Mouse (Mus musculus): Measurements from ENCODE around the gene Gsta1.
"Not testable (repeated sequence)": the region's sequence is repeated elsewhere in the genome, so short reads cannot be mapped to it uniquely, and the experiment has no call there.

Gsta1 gene

GRCm38 (mm10) chr9:78230461-78230860 lies at the start of gene Gsta1:
Gsta1 (plus strand) TSS chr9:78230656.
- DNase-seq = not testable (repeated sequence)

- DNase-seq = not testable (repeated sequence)
Observed at GRCm38 (mm10) chr9:78182474-78182873, 48.0 kb upstream of the Gsta1 start, which contains the start of gene Gsta4. Gsta4 (plus strand) TSS chr9:78182774.

- no peak for DNase-seq
Observed at GRCm38 (mm10) chr9:78185686-78186085, 44.8 kb upstream of the Gsta1 start.

GRCm38 (mm10) chr9:78188910-78189309 lies 41.5 kb upstream of the Gsta1 start:
- no peak for DNase-seq

- DNase-seq = no peak
Observed at GRCm38 (mm10) chr9:78190651-78191634, 39.5 kb upstream of the Gsta1 start.

GRCm38 (mm10) chr9:78191736-78192135 lies 38.7 kb upstream of the Gsta1 start:
- no peak for DNase-seq

GRCm38 (mm10) chr9:78193902-78194597 lies 36.4 kb upstream of the Gsta1 start:
- peak; percentile 50 for DNase-seq

- DNase-seq = peak; percentile 9
Observed at GRCm38 (mm10) chr9:78195034-78195433, 35.4 kb upstream of the Gsta1 start.

- no peak for DNase-seq
Observed at GRCm38 (mm10) chr9:78197801-78198200, 32.7 kb upstream of the Gsta1 start.

- no peak for DNase-seq
Observed at GRCm38 (mm10) chr9:78204194-78204593, 26.3 kb upstream of the Gsta1 start.

GRCm38 (mm10) chr9:78208956-78209355 lies 21.5 kb upstream of the Gsta1 start:
- DNase-seq = no peak

GRCm38 (mm10) chr9:78210079-78210478 lies 20.4 kb upstream of the Gsta1 start:
- no peak for DNase-seq

- DNase-seq = no peak
Observed at GRCm38 (mm10) chr9:78210821-78211220, 19.6 kb upstream of the Gsta1 start.

GRCm38 (mm10) chr9:78211521-78211920 lies 18.9 kb upstream of the Gsta1 start:
- no peak for DNase-seq

GRCm38 (mm10) chr9:78212341-78213049 lies 18.0 kb upstream of the Gsta1 start:
- DNase-seq = no peak

- no peak for DNase-seq
Observed at GRCm38 (mm10) chr9:78217074-78217473, 13.4 kb upstream of the Gsta1 start.

GRCm38 (mm10) chr9:78222616-78223015 lies 7.8 kb upstream of the Gsta1 start:
- DNase-seq = no peak

- DNase-seq = no peak
Observed at GRCm38 (mm10) chr9:78223221-78223902, 7.1 kb upstream of the Gsta1 start.

- no peak for DNase-seq
Observed at GRCm38 (mm10) chr9:78224418-78224817, 6.0 kb upstream of the Gsta1 start.

- DNase-seq = no peak
Observed at GRCm38 (mm10) chr9:78225304-78225703, 5.2 kb upstream of the Gsta1 start.

GRCm38 (mm10) chr9:78228122-78228521 lies 2.3 kb upstream of the Gsta1 start:
- no peak for DNase-seq

- DNase-seq = not testable (repeated sequence)
Observed at GRCm38 (mm10) chr9:78229658-78230057, 798 bp upstream of the Gsta1 start.

Data from cerebellum, adult 9-11 months (tissue).